Mouse (Mus musculus) embryonic facial prominence, embryonic 10.5 days (tissue): ENCODE results near the gene Tnfrsf14. TPM values are rescaled to one million over a fixed set of nuclear protein-coding genes. Genes with fewer than 3 reads are reported as not detected.

ENCODE experiments used
- DNase-seq: peaks from one replicate; pipeline ENCODE4 v3.0.0-alpha.2; 2017; ENCODE audit warnings: low spot score
- H3K27ac ChIP-seq: fragments of 300-500 bp; sonication (generic); replicated peaks from 2 replicates; pipeline ENCODE4 v1.5.1; 2016; ENCODE audit warnings: mild to moderate bottlenecking
- H3K27me3 ChIP-seq: fragments of 300-500 bp; sonication (generic); replicated peaks from 2 replicates; pipeline ENCODE4 v1.6.1; 2016; ENCODE audit warnings: low read depth, mild to moderate bottlenecking; ENCODE audit not compliant: poor library complexity, severe bottlenecking
- H3K36me3 ChIP-seq: fragments of 300-500 bp; sonication (generic); replicated peaks from 2 replicates; pipeline ENCODE4 v1.6.1; 2016; ENCODE audit warnings: mild to moderate bottlenecking, moderate library complexity
- H3K4me1 ChIP-seq: fragments of 300-500 bp; sonication (generic); 2 replicates; pipeline ENCODE4 v1.6.1; 2016
- H3K4me3 ChIP-seq: fragments of 300-500 bp; sonication (generic); 2 replicates; pipeline ENCODE4 v1.5.1; 2016; ENCODE audit warnings: mild to moderate bottlenecking, moderate library complexity
- H3K9me3 ChIP-seq: fragments of 300-500 bp; sonication (generic); 2 replicates; pipeline ENCODE4 v1.6.1; 2016; ENCODE audit warnings: mild to moderate bottlenecking
- WGBS: fragments of 180-500 bp; shearing (Covaris S2); methylation state at CpG from one replicate; pipeline ENCODE4 v1.1.7; 2016; 5-methylcytosine and 5-hydroxymethylcytosine counted together
- polyA plus RNA-seq: library from polyadenylated mRNA; unstranded; fragments of >200 nt; fragmentation: Nextera tagmentation; extraction: Ambion mirVana; gene quantifications from 2 replicates; pipeline ENCODE4 v1.2.1, GENCODE M21; 2016

The Tnfrsf14 gene
- polyA plus RNA-seq, 1 experiment from 2014 or later: 1.4 TPM

DNA sequence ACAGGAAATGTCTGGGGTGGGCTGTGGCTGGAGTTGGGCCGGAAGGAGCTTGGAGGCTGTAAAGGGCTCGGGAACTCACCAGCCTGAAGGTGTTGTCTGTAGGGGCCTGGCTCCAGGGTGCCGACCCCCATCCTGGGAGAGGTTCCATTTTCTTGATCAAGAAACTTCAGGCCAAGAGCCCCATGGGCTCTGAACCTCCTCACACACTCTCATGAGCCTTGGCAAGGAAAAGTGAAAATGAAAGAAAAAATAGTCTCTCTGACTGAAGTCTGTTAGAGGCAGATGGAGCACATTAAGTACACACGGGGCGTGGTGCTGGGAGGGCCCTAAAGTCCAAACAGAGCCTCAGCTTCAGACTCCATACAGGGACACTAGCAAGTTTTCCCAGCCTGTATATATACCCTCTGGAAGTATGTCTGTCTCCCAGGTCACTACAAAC lies 445 bp downstream of the Tnfrsf14 start:
- 42% methylated on average over 5 of the region's 5 CpGs for WGBS
- Histone ChIP-seq H3K36me3 (no peaks in the 10 kb centered on the region), H3K4me3 (peak overlapping the region; percentile 39), H3K27me3 (no peaks in the 10 kb centered on the region), H3K27ac (peak overlapping the region; percentile 85), H3K4me1 (peaks cover 27% of the 10 kb centered on the region), H3K9me3 (no peaks in the 10 kb centered on the region)
- DNase-seq: peak; percentile 40

- Histone ChIP-seq H3K4me1 (peaks cover 27% of the 10 kb centered on the region), H3K9me3 (no peaks in the 10 kb centered on the region), H3K27ac (peak overlapping the region; percentile 85), H3K36me3 (no peaks in the 10 kb centered on the region), H3K4me3 (peak overlapping the region; percentile 39), H3K27me3 (no peaks in the 10 kb centered on the region; the same call in 1 of the 2 replicates)
- no peak for DNase-seq
- 59% methylated on average over 9 of the region's 9 CpGs for WGBS
Observed at GRCm38 (mm10) chr4:154926969-154927898, 1.1 kb downstream of the Tnfrsf14 start.

DNA sequence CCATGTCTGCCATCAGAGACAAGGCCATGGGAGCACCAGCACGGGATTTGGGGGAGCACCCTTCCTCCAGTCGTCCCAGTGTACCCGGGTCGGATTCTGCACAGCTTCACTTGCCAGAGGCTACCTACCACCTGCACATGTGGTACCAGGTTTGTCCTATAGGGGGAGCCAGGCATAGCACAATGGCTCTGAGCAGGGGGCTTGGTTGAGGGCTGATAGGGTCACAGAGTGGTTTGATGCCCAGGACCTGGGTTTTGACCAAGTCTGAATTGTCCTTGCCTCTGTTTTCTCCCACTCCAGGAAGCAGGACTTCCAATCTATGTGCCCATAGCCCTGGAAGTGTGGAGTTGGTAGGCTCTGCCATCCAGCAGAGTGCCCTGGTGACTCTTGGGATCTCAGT lies 3.0 kb downstream of the Tnfrsf14 start:
- Histone ChIP-seq H3K27me3 (no peaks in the 10 kb centered on the region; the same call in 1 of the 2 replicates), H3K4me3 (no peak overlapping the region), H3K9me3 (no peaks in the 10 kb centered on the region), H3K27ac (no peak overlapping the region), H3K36me3 (no peaks in the 10 kb centered on the region), H3K4me1 (peaks cover 27% of the 10 kb centered on the region)
- DNase-seq: peak; percentile 44
- 51% methylated on average over 4 of the region's 4 CpGs for WGBS

DNA sequence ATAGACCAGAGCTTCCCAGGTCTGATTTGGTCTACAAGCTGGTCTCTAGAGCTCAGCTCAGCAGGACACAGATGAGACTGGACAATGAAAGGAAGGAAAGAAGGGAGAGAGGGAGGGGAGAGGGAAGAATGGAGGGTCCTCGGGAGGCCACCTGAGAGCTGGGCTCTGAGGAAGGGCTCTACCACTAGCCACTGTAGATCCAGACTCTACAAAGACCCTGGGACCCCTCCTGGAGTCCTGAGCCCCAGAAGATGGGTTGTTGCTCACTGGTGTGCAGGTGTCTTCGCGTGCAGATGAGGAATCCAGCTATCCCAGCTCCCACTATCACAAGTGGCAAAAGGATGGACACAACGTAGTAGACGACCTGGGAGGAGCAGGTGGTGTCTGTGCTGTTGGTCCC lies 5.4 kb downstream of the Tnfrsf14 start:
- DNase-seq: no peak
- peaks cover 13% of the 10 kb centered on the region for H3K4me1 ChIP-seq
- H3K27me3 ChIP-seq: no peaks in the 10 kb centered on the region; the same call in 1 of the 2 replicates
- no peaks in the 10 kb centered on the region for H3K9me3 ChIP-seq
- no peak overlapping the region for H3K4me3 ChIP-seq
- no peaks in the 10 kb centered on the region for H3K36me3 ChIP-seq
- H3K27ac ChIP-seq: no peak overlapping the region
- WGBS: 87% methylated on average over 5 of the region's 5 CpGs

GRCm38 (mm10) chr4:154922291-154922690 lies 6.1 kb downstream of the Tnfrsf14 start:
- Histone ChIP-seq H3K27me3 (no peaks in the 10 kb centered on the region; the same call in 1 of the 2 replicates), H3K36me3 (no peaks in the 10 kb centered on the region), H3K4me3 (no peak overlapping the region), H3K27ac (no peak overlapping the region), H3K4me1 (peaks cover 7% of the 10 kb centered on the region), H3K9me3 (no peaks in the 10 kb centered on the region)
- WGBS: 85% methylated on average over 4 of the region's 4 CpGs
- DNase-seq: no peak

- WGBS: 83% methylated on average over 4 of the region's 4 CpGs
- Histone ChIP-seq H3K27ac (no peak overlapping the region), H3K36me3 (no peaks in the 10 kb centered on the region), H3K4me1 (no peaks in the 10 kb centered on the region; the same call in 1 of the 2 replicates), H3K9me3 (no peaks in the 10 kb centered on the region), H3K4me3 (no peak overlapping the region), H3K27me3 (no peaks in the 10 kb centered on the region)
- DNase-seq: no peak
Observed at GRCm38 (mm10) chr4:154916662-154917061, 11.7 kb downstream of the Tnfrsf14 start.

- WGBS: 86% methylated on average over 10 of the region's 10 CpGs
- no peaks in the 10 kb centered on the region for H3K9me3 ChIP-seq
- no peaks in the 10 kb centered on the region for H3K27me3 ChIP-seq
- peaks cover 13% of the 10 kb centered on the region for H3K4me1 ChIP-seq
- no peak overlapping the region for H3K4me3 ChIP-seq
- H3K36me3 ChIP-seq: no peaks in the 10 kb centered on the region
- no peak overlapping the region for H3K27ac ChIP-seq
- DNase-seq: no peak
Observed at GRCm38 (mm10) chr4:154915286-154915685, 13.1 kb downstream of the Tnfrsf14 start.

- Histone ChIP-seq H3K4me1 (peaks cover 16% of the 10 kb centered on the region), H3K4me3 (no peak overlapping the region), H3K36me3 (no peaks in the 10 kb centered on the region), H3K27me3 (no peaks in the 10 kb centered on the region), H3K27ac (no peak overlapping the region), H3K9me3 (no peaks in the 10 kb centered on the region)
- WGBS: 78% methylated on average over 3 of the region's 3 CpGs
- DNase-seq: no peak
Observed at GRCm38 (mm10) chr4:154914707-154915106, 13.7 kb downstream of the Tnfrsf14 start.

DNA sequence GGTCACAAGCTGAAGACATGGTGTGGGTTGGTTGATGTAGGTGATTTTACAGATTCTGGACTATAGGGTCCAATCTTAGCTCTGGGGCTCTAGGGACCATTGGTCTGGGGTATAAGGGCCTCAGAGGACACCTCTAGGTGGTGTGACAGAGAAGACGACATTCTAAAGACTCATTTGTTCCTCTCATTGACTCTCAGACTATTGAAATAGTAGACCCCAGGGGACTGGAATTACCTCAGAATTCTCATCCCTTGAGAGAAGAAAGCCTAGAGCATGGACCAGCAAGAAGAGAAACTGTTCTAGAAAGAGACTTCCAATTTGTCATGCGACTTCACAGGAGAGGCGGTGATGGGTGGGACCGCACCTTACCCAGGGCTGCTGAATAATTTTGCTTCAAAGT lies 14.1 kb downstream of the Tnfrsf14 start:
- no peaks in the 10 kb centered on the region for H3K27me3 ChIP-seq
- H3K9me3 ChIP-seq: no peaks in the 10 kb centered on the region
- peaks cover 16% of the 10 kb centered on the region for H3K4me1 ChIP-seq
- no peak overlapping the region for H3K4me3 ChIP-seq
- WGBS: 91% methylated on average over 4 of the region's 4 CpGs
- H3K36me3 ChIP-seq: no peaks in the 10 kb centered on the region
- no peak for DNase-seq
- no peak overlapping the region for H3K27ac ChIP-seq

GRCm38 (mm10) chr4:154913845-154914244 lies 14.5 kb downstream of the Tnfrsf14 start:
- Histone ChIP-seq H3K27me3 (no peaks in the 10 kb centered on the region), H3K36me3 (no peaks in the 10 kb centered on the region), H3K4me1 (peaks cover 16% of the 10 kb centered on the region), H3K4me3 (no peak overlapping the region), H3K27ac (no peak overlapping the region), H3K9me3 (no peaks in the 10 kb centered on the region)
- DNase-seq: no peak
- 92% methylated on average over 3 of the region's 3 CpGs for WGBS

GRCm38 (mm10) chr4:154911644-154912043 lies 16.7 kb downstream of the Tnfrsf14 start:
- no peaks in the 10 kb centered on the region for H3K27me3 ChIP-seq
- no peak overlapping the region for H3K4me3 ChIP-seq
- WGBS: 74% methylated on average over 2 of the region's 2 CpGs
- H3K36me3 ChIP-seq: no peaks in the 10 kb centered on the region
- H3K27ac ChIP-seq: peak overlapping the region; percentile 65; the same call in 1 of the 2 replicates
- DNase-seq: no peak
- peaks cover 21% of the 10 kb centered on the region for H3K4me1 ChIP-seq
- H3K9me3 ChIP-seq: no peaks in the 10 kb centered on the region

- H3K27ac ChIP-seq: peak overlapping the region; percentile 65
- H3K4me1 ChIP-seq: peaks cover 21% of the 10 kb centered on the region
- H3K9me3 ChIP-seq: no peaks in the 10 kb centered on the region
- peak overlapping the region; percentile 29 for H3K4me3 ChIP-seq
- no peaks in the 10 kb centered on the region for H3K36me3 ChIP-seq
- no peaks in the 10 kb centered on the region for H3K27me3 ChIP-seq
- no peak for DNase-seq
- 19% methylated on average over 15 of the region's 15 CpGs for WGBS
Observed at GRCm38 (mm10) chr4:154910606-154911522, 17.5 kb downstream of the Tnfrsf14 start.
